Mouse (Mus musculus) hindbrain, embryonic 12.5 days (tissue): ENCODE measurements around the gene Rpl35a. TPM values are rescaled to one million over a fixed set of nuclear protein-coding genes. Genes with fewer than 3 reads are reported as not detected.
A peak's percentile ranks its signal among the peaks of the same experiment; 100 is the strongest.
"Not testable (repeated sequence)": the region's sequence is repeated elsewhere in the genome, so short reads cannot be mapped to it uniquely, and the experiment has no call there.

Source experiments
- ATAC-seq: fragments of 200-750 bp; cut with Nextera tagmentation; 2 replicates; pipeline ENCODE4 v1.8.0; 2017; ENCODE audit warnings: moderate TSS enrichment; ENCODE audit not compliant: low FRiP score
- H3K27ac ChIP-seq: fragments of 300-500 bp; sonication (generic); 2 replicates; pipeline ENCODE4 v1.5.1; 2016; ENCODE audit warnings: mild to moderate bottlenecking
- H3K27me3 ChIP-seq: fragments of 300-500 bp; sonication (generic); 2 replicates; pipeline ENCODE4 v1.6.1; 2016; ENCODE audit warnings: mild to moderate bottlenecking
- H3K36me3 ChIP-seq: fragments of 300-500 bp; sonication (generic); 2 replicates; pipeline ENCODE4 v1.6.1; 2016; ENCODE audit warnings: mild to moderate bottlenecking
- H3K4me1 ChIP-seq: fragments of 300-500 bp; sonication (generic); 2 replicates; pipeline ENCODE4 v1.6.1; 2016
- H3K4me2 ChIP-seq: fragments of 300-500 bp; sonication (generic); replicated peaks from 2 replicates; pipeline ENCODE4 v1.6.1; 2016; ENCODE audit warnings: mild to moderate bottlenecking
- H3K4me3 ChIP-seq: fragments of 300-500 bp; sonication (generic); 2 replicates; pipeline ENCODE4 v1.5.1; 2016; ENCODE audit warnings: mild to moderate bottlenecking
- H3K9ac ChIP-seq: fragments of 300-500 bp; sonication (generic); 2 replicates; pipeline ENCODE4 v1.6.1; 2016; ENCODE audit warnings: mild to moderate bottlenecking, moderate library complexity
- H3K9me3 ChIP-seq: fragments of 300-500 bp; sonication (generic); replicated peaks from 2 replicates; pipeline ENCODE4 v1.6.1; 2016; ENCODE audit warnings: mild to moderate bottlenecking
- WGBS: fragments of 180-500 bp; shearing (Covaris S2); methylation state at CpG from one replicate; pipeline ENCODE4 v1.1.7; 2016; 5-methylcytosine and 5-hydroxymethylcytosine counted together
- polyA plus RNA-seq: library from polyadenylated mRNA; unstranded; fragments of >200 nt; fragmentation: Nextera tagmentation; extraction: Ambion mirVana; gene quantifications from 2 replicates; pipeline ENCODE4 v1.2.1, GENCODE M21; 2016

The Rpl35a gene
- polyA plus RNA-seq, 1 experiment from 2014 or later, result 650 TPM

- not testable (repeated sequence) for H3K9me3 ChIP-seq, ATAC-seq, H3K4me2 ChIP-seq, H3K27me3 ChIP-seq, H3K27ac ChIP-seq, H3K4me3 ChIP-seq, H3K9ac ChIP-seq
- peaks cover 31% of the 10 kb centered on the region for H3K36me3 ChIP-seq
- H3K4me1 ChIP-seq, result peaks cover 31% of the 10 kb centered on the region
- WGBS, result 93% methylated on average over 9 of the region's 9 CpGs
Observed at GRCm38 (mm10) chr16:33058656-33059055, 2.4 kb downstream of the Rpl35a start.

DNA sequence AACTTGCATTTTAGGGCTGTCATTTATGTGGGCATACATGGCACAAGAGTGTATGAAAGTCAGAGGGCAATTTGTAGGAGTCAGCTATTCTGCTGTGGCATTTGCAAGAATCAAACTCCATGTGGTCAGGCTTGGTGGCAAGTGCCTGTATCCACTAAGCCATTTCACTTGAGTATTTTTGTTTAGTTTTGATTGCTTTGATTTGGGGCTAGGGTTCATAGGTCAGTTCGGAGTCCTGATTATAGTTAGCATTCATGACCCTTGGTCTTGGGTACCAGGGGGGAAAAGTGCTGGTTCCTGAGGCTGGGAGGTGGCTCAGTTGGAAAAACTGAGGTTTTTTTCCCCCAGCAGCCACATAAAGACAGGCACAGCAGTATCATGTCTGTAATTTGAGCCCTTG is 3.2 kb downstream of the Rpl35a start:
- H3K4me3 ChIP-seq, result no peak overlapping the region
- H3K4me2 ChIP-seq, result no peak overlapping the region
- H3K36me3 ChIP-seq, result peaks cover 31% of the 10 kb centered on the region
- no peak for ATAC-seq
- 90% methylated on average over 1 of the region's 1 CpGs for WGBS
- peaks cover 36% of the 10 kb centered on the region for H3K4me1 ChIP-seq
- H3K27ac ChIP-seq, result no peak overlapping the region
- no peaks in the 10 kb centered on the region for H3K27me3 ChIP-seq
- H3K9ac ChIP-seq, result no peak overlapping the region
- no peaks in the 10 kb centered on the region for H3K9me3 ChIP-seq

GRCm38 (mm10) chr16:33060926-33061325 is 4.7 kb downstream of the Rpl35a start:
- Histone ChIP-seq H3K4me1 (peaks cover 33% of the 10 kb centered on the region), H3K4me3 (no peak overlapping the region), H3K9ac (no peak overlapping the region), H3K36me3 (peaks cover 31% of the 10 kb centered on the region), H3K27me3 (no peaks in the 10 kb centered on the region), H3K9me3 (no peaks in the 10 kb centered on the region), H3K4me2 (no peak overlapping the region), H3K27ac (no peak overlapping the region)
- WGBS, result 76% methylated on average over 2 of the region's 2 CpGs
- ATAC-seq, result no peak

DNA sequence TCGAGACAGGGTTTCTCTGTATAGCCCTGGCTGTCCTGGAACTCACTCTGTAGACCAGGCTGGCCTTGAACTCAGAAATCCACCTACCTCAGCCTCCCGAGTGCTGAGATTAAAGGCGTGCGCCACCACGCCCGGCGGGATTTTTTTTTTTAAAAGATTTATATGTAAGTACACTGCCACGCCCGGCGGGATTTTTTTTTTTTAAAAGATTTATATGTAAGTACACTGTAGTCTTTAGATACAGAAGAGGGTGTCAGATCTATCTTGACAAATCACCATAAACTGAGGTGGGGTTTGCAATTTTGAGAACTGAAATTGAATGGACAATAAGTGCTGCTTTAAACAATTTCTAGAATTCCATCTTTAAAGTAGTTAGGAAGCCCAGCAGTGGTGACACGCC is 5.1 kb downstream of the Rpl35a start:
- WGBS, result 50% methylated on average over 11 of the region's 11 CpGs
- Histone ChIP-seq H3K27ac (peak overlapping the region; percentile 87; the same call in 1 of the 2 replicates), H3K4me3 (peak overlapping the region; percentile 87; the same call in 1 of the 2 replicates), H3K27me3 (no peaks in the 10 kb centered on the region), H3K36me3 (peaks cover 31% of the 10 kb centered on the region), H3K9ac (no peak overlapping the region), H3K9me3 (no peaks in the 10 kb centered on the region), H3K4me1 (peaks cover 33% of the 10 kb centered on the region), H3K4me2 (peak overlapping the region; percentile 86)
- no peak for ATAC-seq

GRCm38 (mm10) chr16:33062024-33062681 is 5.9 kb downstream of the Rpl35a start, which contains the start of gene Lmln:
TSS of gene Lmln (plus strand) at chr16:33062521.
- Histone ChIP-seq H3K27ac (peak within 1 kb of the TSS; percentile 87), H3K9ac (peak within 1 kb of the TSS; percentile 84), H3K4me3 (peak within 1 kb of the TSS; percentile 87), H3K4me1 (peaks cover 33% of the 10 kb centered on the region), H3K27me3 (no peaks in the 10 kb centered on the region), H3K36me3 (peaks cover 31% of the 10 kb centered on the region), H3K9me3 (no peaks in the 10 kb centered on the region), H3K4me2 (peak within 1 kb of the TSS; percentile 86)
- peak; percentile 98 for ATAC-seq
- 1% methylated on average over 64 of the region's 64 CpGs for WGBS

DNA sequence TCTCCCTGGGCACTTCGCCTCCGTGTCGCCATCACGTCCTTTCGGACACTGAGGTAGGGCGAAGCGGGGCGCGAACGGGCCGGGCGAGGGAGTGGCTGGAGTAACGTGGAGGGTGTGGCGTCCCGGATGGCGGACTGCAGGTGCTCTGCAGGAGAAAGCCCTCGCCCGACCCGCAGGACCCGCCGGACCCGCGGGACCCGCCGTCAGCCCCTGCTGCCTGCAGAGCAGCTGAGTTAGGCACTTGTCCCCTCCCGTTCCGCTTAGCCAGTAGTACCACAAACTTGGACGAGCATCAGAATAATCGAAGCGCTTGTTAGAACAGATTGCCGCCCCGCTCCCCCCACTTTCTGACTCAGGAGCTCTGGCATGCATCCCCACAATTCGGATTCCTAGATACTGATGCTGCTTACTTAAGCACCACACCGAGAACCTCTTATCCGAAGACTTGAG is 6.5 kb downstream of the Rpl35a start:
- no peaks in the 10 kb centered on the region for H3K9me3 ChIP-seq
- H3K27ac ChIP-seq, result peak overlapping the region; percentile 87
- peak overlapping the region; percentile 86 for H3K4me2 ChIP-seq
- H3K27me3 ChIP-seq, result no peaks in the 10 kb centered on the region
- WGBS, result under 1% methylated on average over 31 of the region's 35 CpGs
- ATAC-seq, result no peak; the same call in 1 of the 2 replicates
- H3K9ac ChIP-seq, result peak overlapping the region; percentile 84
- H3K4me3 ChIP-seq, result peak overlapping the region; percentile 87
- peaks cover 29% of the 10 kb centered on the region for H3K4me1 ChIP-seq
- peaks cover 31% of the 10 kb centered on the region for H3K36me3 ChIP-seq

- WGBS, result 32% methylated on average over 7 of the region's 7 CpGs
- Histone ChIP-seq H3K4me2 (peak overlapping the region; percentile 86), H3K4me1 (peaks cover 24% of the 10 kb centered on the region), H3K9me3 (no peaks in the 10 kb centered on the region), H3K36me3 (peaks cover 28% of the 10 kb centered on the region), H3K27me3 (no peaks in the 10 kb centered on the region), H3K4me3 (peak overlapping the region; percentile 87), H3K9ac (peak overlapping the region; percentile 84), H3K27ac (no peak overlapping the region)
- no peak for ATAC-seq
Observed at GRCm38 (mm10) chr16:33063267-33063666, 7.0 kb downstream of the Rpl35a start.

GRCm38 (mm10) chr16:33064636-33065035 is 8.4 kb downstream of the Rpl35a start:
- WGBS, result 70% methylated on average over 9 of the region's 9 CpGs
- Histone ChIP-seq H3K4me1 (peaks cover 19% of the 10 kb centered on the region), H3K4me2 (no peak overlapping the region), H3K4me3 (no peak overlapping the region), H3K27ac (no peak overlapping the region), H3K36me3 (peaks cover 15% of the 10 kb centered on the region), H3K9ac (no peak overlapping the region), H3K27me3 (no peaks in the 10 kb centered on the region), H3K9me3 (no peaks in the 10 kb centered on the region)
- ATAC-seq, result no peak

GRCm38 (mm10) chr16:33070928-33071327 is 14.7 kb downstream of the Rpl35a start:
- Histone ChIP-seq H3K27ac (no peak overlapping the region), H3K36me3 (peaks cover 30% of the 10 kb centered on the region), H3K4me3 (no peak overlapping the region), H3K4me1 (no peaks in the 10 kb centered on the region), H3K27me3 (no peaks in the 10 kb centered on the region), H3K9me3 (no peaks in the 10 kb centered on the region), H3K4me2 (no peak overlapping the region), H3K9ac (no peak overlapping the region)
- ATAC-seq, result no peak

DNA sequence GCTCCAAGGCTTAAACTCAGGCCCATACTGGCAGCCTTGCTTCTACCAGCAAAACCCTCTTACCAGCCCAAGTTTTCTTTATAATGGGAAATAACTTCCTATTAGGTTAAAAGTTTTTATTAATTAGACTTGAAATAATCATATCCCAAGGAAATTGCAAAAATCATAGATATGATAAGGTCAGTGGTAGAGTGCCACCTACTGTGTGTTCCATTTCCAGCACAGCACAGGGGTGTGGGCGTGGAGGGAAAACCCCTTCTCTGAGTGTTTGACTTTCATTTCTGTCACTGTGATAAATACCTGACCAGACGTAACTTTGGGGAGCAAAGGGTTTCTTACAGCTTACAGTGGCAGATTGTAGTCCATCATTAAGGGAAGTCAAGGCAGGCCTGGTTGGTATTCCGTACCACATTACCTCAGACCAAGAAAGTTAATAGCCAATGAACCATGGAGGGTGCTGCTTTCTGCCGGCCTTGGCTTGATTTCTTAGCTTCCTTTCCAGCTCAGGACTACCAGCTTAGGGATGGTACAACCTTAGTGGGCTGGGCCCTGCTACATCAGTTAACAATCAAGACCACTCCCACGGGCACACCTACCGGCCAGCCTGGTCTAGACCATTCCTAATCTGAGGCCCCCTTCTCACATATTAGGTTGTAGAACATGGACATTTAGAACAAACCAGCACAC is 16.8 kb downstream of the Rpl35a start:
- no peaks in the 10 kb centered on the region for H3K4me1 ChIP-seq
- no peaks in the 10 kb centered on the region for H3K27me3 ChIP-seq
- peaks cover 42% of the 10 kb centered on the region for H3K36me3 ChIP-seq
- WGBS, result 91% methylated on average over 6 of the region's 6 CpGs
- no peaks in the 10 kb centered on the region for H3K9me3 ChIP-seq
- no peak overlapping the region for H3K4me2 ChIP-seq
- H3K4me3 ChIP-seq, result no peak overlapping the region
- no peak overlapping the region for H3K9ac ChIP-seq
- ATAC-seq, result no peak
- no peak overlapping the region for H3K27ac ChIP-seq

- peaks cover 39% of the 10 kb centered on the region for H3K36me3 ChIP-seq
- H3K27me3 ChIP-seq, result no peaks in the 10 kb centered on the region
- H3K27ac ChIP-seq, result no peak overlapping the region
- no peaks in the 10 kb centered on the region for H3K9me3 ChIP-seq
- H3K4me2 ChIP-seq, result no peak overlapping the region
- no peaks in the 10 kb centered on the region for H3K4me1 ChIP-seq
- ATAC-seq, result no peak
- 85% methylated on average over 5 of the region's 5 CpGs for WGBS
- no peak overlapping the region for H3K4me3 ChIP-seq
- no peak overlapping the region for H3K9ac ChIP-seq
Observed at GRCm38 (mm10) chr16:33074967-33075366, 18.7 kb downstream of the Rpl35a start.

DNA sequence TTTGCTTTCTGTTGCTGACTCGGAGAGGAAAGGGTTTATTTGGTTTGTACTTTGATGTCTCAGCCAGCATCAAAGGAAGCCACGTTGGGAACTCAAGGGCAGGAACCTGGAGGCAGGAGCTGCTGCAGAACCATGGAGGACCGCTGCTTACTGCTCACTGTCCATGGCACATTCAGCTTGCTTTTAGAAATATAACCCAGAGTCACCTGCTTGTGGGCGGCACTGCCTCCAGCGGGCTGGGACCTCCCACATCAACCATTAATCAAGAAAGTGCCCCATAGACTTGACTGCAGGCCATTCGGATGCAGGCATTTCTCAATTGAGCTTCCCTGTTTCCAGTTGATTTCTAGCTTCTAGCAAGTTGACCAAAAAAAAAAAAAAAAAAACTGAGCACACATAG is 19.8 kb downstream of the Rpl35a start:
- no peak for ATAC-seq
- H3K36me3 ChIP-seq, result peaks cover 32% of the 10 kb centered on the region
- WGBS, result 80% methylated on average over 6 of the region's 6 CpGs

More for the DNA sequence above, 19.8 kb downstream of the Rpl35a start:
- no peak overlapping the region for H3K27ac ChIP-seq
- no peak overlapping the region for H3K4me3 ChIP-seq
- no peak overlapping the region for H3K4me2 ChIP-seq
- H3K9me3 ChIP-seq, result no peaks in the 10 kb centered on the region
- no peak overlapping the region for H3K9ac ChIP-seq
- H3K4me1 ChIP-seq, result no peaks in the 10 kb centered on the region
- no peaks in the 10 kb centered on the region for H3K27me3 ChIP-seq
